8 mouse cellular contexts compared by ENCODE assay signal in genomic region chr3:121427520-121427908, GRCm38 (mm10). TPM values are rescaled to one million over a fixed set of nuclear protein-coding genes. Genes with fewer than 3 reads are reported as not detected.
A peak's percentile ranks its signal among the peaks of the same experiment; 100 is the strongest.
DNase-seq lines count a peak whose midpoint lies in the region; ATAC-seq and TF ChIP-seq lines count a peak whose summit lies in the region.
"Had no signal": no experiment of that assay in that cellular context is flagged by ENCODE, and none has a peak within 500 bp of the region (broad histone marks: within the 10 kb centered on the region; RNA-seq: fewer than 3 reads in every experiment).

No protein-coding gene starts in this region.

- no peaks in the 10 kb centered on the region for H3K36me3 ChIP-seq in intestine, postnatal 0 days (ENCODE audit: control insufficient read depth, insufficient read depth)
- peaks cover 15% of the 10 kb centered on the region for H3K36me3 ChIP-seq in midbrain, embryonic 10.5 days
- H3K36me3 ChIP-seq in small intestine, adult 2 months (ENCODE audit: control insufficient read depth, insufficient read depth, low read length): no peaks in the 10 kb centered on the region

- H3K4me1 ChIP-seq in intestine, postnatal 0 days (replicated peaks; ENCODE audit: control insufficient read depth, insufficient read depth, low read length): no peaks in the 10 kb centered on the region
- peaks cover 59% of the 10 kb centered on the region for H3K4me1 ChIP-seq in midbrain, embryonic 10.5 days
- H3K4me1 ChIP-seq in small intestine, adult 2 months (ENCODE audit: control insufficient read depth, insufficient read depth, insufficient read length, low read length): peaks cover 3% of the 10 kb centered on the region

- H3K4me3 ChIP-seq in intestine, postnatal 0 days (ENCODE audit: low read depth, low read length): peak overlapping the region; percentile 70
- peak overlapping the region; percentile 92 for H3K4me3 ChIP-seq in midbrain, embryonic 10.5 days
- H3K4me3 ChIP-seq in small intestine, adult 2 months (ENCODE audit: low read depth, low read length): peak overlapping the region; percentile 85

- H3K4me2 ChIP-seq in intestine, postnatal 0 days (replicated peaks; ENCODE audit: low read depth): peak overlapping the region; percentile 80

- peak overlapping the region; percentile 89 for H3K27ac ChIP-seq in intestine, postnatal 0 days (ENCODE audit: low read depth, low read length)
- H3K27ac ChIP-seq in midbrain, embryonic 10.5 days (replicated peaks): peak overlapping the region; percentile 100
- peak overlapping the region; percentile 79 for H3K27ac ChIP-seq in small intestine, adult 2 months (ENCODE audit: insufficient read depth, low read depth, low read length)
- H3K27ac ChIP-seq: macrophage had no signal

- H3K9ac ChIP-seq in intestine, postnatal 0 days (ENCODE audit: low read depth, low read length): peak overlapping the region; percentile 76

- WGBS in intestine, postnatal 0 days: 1% methylated on average over 13 of the region's 13 CpGs
- under 1% methylated on average over 13 of the region's 13 CpGs for WGBS in midbrain, embryonic 10.5 days
- under 1% methylated on average over 13 of the region's 13 CpGs for WGBS in small intestine, adult 2 months

- peak; percentile 82 for DNase-seq in adrenal gland, postnatal 14 days
- peak; percentile 79 for DNase-seq in embryo, embryonic 11.5 days (ENCODE audit: low read depth, low spot score)
- peak; percentile 48 to 79 for DNase-seq in gastrocnemius, postnatal 4 days (ENCODE audit: low spot score in 2 of 2)
- peak; percentile 27 to 48 for DNase-seq in left cerebral cortex, postnatal 36 days (ENCODE audit: low spot score in 2 of 2)
- peak; percentile 93 for DNase-seq in midbrain, embryonic 10.5 days (ENCODE audit: low spot score)

- TF ChIP-seq CTCF in intestine, postnatal 0 days (IDR thresholded peaks at IDR 0.05; ENCODE audit: low read depth): no peak
- no peak for TF ChIP-seq CTCF in small intestine, adult 2 months (IDR thresholded peaks at IDR 0.05; ENCODE audit: extremely low read depth, insufficient read length, insufficient replicate concordance, low read depth, low read length)

- H3K9me3 ChIP-seq in intestine, postnatal 0 days (ENCODE audit: control insufficient read depth): no peaks in the 10 kb centered on the region
- no peaks in the 10 kb centered on the region for H3K9me3 ChIP-seq in midbrain, embryonic 10.5 days (replicated peaks)

- peaks cover 16% of the 10 kb centered on the region; the same call in 1 of the 2 replicates for H3K27me3 ChIP-seq in intestine, postnatal 0 days (replicated peaks; ENCODE audit: control insufficient read depth, insufficient read depth, low read length)
- peaks cover 24% of the 10 kb centered on the region for H3K27me3 ChIP-seq in midbrain, embryonic 10.5 days (ENCODE audit: low read depth, poor library complexity, severe bottlenecking)
- H3K27me3 ChIP-seq in small intestine, adult 2 months (ENCODE audit: control insufficient read depth, insufficient read depth, low read length): no peaks in the 10 kb centered on the region

- TF ChIP-seq POLR2A in small intestine, adult 2 months (IDR thresholded peaks at IDR 0.05; ENCODE audit: low read depth, low read length): no peak

- ATAC-seq in intestine, postnatal 0 days: peak; percentile 34; the same call in 1 of the 2 replicates

- intact Hi-C loops in left cerebral cortex, postnatal 36 days (cut with DNase I): loop anchor here (5.0 kb wide), 4 partner anchors 60 to 115 kb away; no protein-coding TSS in a partner anchor

RNA-seq across cellular contexts. Expression of gene Cnn3, which starts 1.2 kb away (rescaled TPM):
- total RNA-seq in adrenal gland, postnatal 14 days (2021): 267 and 270 TPM in 2 replicates
- 100 to 1,000 TPM; 194 to 214 TPM for total RNA-seq in gastrocnemius, postnatal 4 days (2021)
- polyA plus RNA-seq in intestine, postnatal 0 days (2015; fragmentation: Nextera tagmentation; extraction: Ambion mirVana): 132 and 135 TPM in 2 replicates
- total RNA-seq in left cerebral cortex, postnatal 36 days (2021): 10 to 100 TPM; 63.0 to 67.5 TPM
- 947 and 1,037 TPM in 2 replicates for polyA plus RNA-seq in midbrain, embryonic 10.5 days (2016; fragmentation: Nextera tagmentation; extraction: Ambion mirVana)
- polyA plus RNA-seq in small intestine, adult 2 months (2012; rRNA removed): 52.8 and 67.8 TPM in 2 replicates

Comparison
In these comparisons a context has a peak if more than half of its experiments do, and no peak if none do; other contexts are left out.
1. Peak in every context shown above with its lines: DNase-seq, ATAC-seq, H3K4me3 ChIP-seq and H3K27ac ChIP-seq.
2. DNase-seq: peak in every context shown above with its lines; median percentile 93 in midbrain, embryonic 10.5 days; 82 in adrenal gland, postnatal 14 days; 79 in embryo, embryonic 11.5 days; 64 in gastrocnemius, postnatal 4 days; 38 in left cerebral cortex, postnatal 36 days.